Mouse (Mus musculus): ENCODE measurements around the gene Mrps16.

DNA sequence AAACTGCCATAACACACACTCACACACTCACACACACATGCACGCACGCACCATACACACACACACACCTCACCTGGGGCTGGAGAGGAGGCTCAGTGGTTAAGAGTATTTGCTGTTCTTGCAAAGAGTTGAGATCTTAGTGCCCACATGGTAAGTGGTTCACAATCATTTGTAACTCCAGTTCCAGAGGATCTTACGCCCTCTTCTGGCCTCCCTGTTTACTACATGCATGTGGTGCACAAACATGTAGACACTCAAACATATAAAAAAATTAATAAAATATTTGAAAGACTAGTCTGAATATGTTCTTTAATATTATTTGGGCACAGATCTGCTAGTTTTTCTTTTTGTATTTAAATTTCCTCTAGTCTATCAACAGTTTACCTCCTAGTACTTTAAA, 25.2 kb downstream of the Mrps16 start:
- TF ChIP-seq POLR2A (IDR thresholded peaks at IDR 0.05; ENCODE audit: insufficient read depth, low read depth, low read length) (no peak), CTCF (IDR thresholded peaks at IDR 0.05; ENCODE audit: insufficient read depth, low read depth, low read length) (no peak)

Data from olfactory bulb, adult 2 months (tissue).